Mouse (Mus musculus) mammary gland, adult 2 months (tissue): ENCODE data around the gene Tmem59l. TPM values are rescaled to one million over a fixed set of nuclear protein-coding genes. Genes with fewer than 3 reads are reported as not detected.

Experiments used
- polyA plus RNA-seq: library from polyadenylated mRNA; depleted of rRNA; stranded (reverse); fragments of >200 nt; gene quantifications from 2 replicates; pipeline ENCODE4 v1.2.3, GENCODE M21; 2012; ENCODE audit warnings: low replicate concordance; rRNA removed

The Tmem59l gene
- polyA plus RNA-seq: 0.42 and 0.50 TPM in 2 replicates

DNA sequence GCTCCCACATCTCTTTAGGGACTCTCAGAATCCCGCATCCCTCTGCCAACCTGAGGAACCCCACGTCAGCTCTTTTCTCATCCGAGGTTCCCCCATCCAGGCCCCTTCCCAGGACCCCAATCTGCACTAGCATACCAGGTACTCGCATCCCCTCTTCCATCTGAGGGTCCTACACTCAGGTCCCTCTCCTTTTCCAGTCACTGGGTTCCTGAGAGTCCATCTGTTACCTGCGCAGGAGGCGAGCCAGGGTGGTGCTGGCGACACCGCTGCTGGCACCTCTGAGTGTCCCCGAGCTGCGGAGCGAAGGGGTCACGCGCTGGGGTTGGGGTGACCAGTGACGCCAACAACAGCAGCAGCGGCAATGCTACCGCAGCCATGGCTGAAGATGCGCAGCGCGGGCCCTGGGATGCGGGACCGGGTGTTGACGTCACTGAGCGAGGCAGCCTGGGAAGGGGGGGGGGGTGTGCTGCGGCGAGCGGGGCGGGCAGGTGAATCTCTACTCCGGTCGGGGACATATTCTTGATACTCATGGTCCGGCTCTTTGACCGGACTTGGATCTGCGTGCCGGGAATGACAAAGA, at the start of gene Tmem59l:
Gene Tmem59l, minus strand, starts transcription at position 418 of the 580 bp plus-strand sequence.

DNA sequence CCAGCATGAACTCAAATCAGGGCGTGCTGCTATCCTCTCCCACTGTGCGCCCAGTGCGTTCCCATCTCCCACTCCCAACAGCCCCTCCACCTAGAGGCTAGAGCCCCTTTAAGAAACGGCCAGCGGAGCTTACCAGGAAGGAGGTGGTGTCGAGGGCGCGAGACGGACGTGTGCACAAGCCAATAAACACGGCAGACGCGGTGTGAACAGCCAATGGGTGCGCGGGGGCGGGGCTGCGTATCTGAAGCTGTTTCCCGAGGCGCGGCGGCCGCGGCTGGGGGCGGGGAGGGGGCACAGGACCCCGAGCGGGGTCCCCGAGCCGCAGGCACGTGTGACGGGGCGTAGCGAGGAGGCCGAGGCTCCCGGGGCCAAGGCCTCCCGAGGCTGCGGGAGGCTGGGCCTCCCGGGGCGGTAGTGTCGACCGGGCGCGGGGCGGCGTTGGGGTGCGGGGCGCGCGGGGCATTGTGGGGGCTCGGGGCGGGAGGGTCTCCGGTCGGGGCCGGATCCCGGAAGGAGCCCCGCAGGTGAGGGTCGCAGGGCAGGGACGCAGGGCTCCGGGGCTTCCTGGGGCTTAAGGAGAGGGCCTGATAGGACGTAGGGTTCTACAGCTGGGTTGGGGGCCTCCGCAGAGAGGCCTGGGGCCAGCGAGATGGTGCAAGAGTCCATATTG, 40.5 kb upstream of the Tmem59l start, which contains the start of the genes Fkbp8 and Kxd1:
Gene Fkbp8, plus strand, starts transcription at position 213 of the 670 bp plus-strand sequence.
Gene Kxd1, minus strand, starts transcription at position 445 of the 670 bp plus-strand sequence.

DNA sequence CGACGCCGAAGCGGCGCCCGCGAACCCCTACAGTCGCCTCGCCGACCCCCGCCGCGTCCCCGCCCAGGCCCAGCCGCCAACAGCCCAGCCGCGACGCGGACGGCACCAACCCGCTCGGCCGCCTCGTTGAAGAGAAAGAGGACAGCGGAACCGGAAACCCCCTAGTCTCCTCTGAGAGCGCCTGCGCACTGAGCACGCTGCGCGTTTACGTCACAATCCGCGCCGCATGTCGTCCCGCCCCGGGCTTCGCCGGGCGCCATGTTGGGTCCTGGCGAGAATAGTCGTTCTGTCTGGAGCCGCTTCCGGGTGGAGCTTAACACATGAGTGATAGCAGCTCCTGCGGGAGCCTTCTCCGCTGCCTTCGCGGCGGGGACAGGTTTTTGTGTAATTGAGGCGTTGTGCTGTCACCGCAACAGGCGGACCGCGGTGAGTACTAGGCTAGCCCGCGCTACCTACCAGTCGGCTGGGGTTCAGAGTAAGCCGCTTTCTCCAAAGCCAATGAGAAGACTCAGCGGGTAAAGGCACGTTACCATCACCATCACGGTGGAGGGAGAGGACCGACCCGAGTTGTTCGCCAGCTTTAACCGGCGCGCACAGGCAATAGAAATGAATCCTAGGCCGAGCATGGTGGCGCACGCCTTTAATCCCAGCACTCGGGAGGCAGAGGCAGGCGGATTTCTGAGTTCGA, 23.2 kb upstream of the Tmem59l start, which contains the start of gene Uba52:
Gene Uba52, minus strand, starts transcription at position 574 of the 688 bp plus-strand sequence.

GRCm38 (mm10) chr8:70506328-70507026, 19.3 kb upstream of the Tmem59l start, which contains the start of gene Rex1bd:
Gene Rex1bd, minus strand, starts transcription at chr8:70506752.

DNA sequence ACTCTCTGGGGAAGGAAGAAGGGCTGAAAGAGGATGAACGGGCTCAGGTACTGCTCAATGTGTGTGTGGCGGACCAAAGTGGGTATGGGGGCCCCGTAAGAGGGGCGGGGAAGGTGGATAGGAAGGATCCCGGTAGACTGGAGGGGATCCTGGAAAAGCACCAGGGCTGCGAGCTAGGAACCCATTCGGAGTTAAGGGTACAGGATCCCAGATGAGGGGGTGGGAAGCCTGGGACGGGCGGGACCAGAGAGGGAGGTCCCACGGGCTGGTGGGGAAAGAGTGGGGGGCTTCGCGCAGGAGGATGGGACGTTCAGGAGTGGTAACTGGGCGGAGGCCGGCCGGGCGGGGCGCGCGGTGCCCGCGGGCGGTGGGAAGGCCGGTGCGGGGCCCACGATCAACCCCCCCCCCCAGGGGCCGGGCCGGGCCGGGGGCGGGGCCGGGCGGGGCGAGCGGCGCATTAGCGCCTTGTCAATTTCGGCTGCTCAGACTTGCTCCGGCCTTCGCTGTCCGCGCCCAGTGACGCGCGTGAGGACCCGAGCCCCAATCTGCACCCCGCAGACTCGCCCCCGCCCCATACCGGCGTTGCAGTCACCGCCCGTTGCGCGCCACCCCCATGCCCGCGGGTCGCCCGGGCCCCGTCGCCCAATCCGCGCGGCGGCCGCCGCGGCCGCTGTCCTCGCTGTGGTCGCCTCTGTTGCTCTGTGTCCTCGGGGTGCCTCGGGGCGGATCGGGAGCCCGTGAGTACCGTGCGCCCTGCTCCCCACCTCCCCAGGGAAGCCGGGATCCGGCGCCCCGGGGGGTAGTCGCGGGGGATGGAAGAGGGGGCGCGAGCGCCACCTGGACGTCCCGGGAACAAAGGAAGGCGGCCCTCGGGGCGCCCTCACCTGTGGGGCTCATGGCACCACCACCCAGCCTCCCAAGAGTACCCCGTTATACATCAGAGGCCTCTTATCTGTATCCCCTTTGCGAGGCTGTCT, 5.8 kb upstream of the Tmem59l start, which contains the start of gene Crlf1:
Gene Crlf1, plus strand, starts transcription at position 495 of the 977 bp plus-strand sequence.

GRCm38 (mm10) chr8:70476333-70477268, 10.6 kb downstream of the Tmem59l start, which contains the start of gene Klhl26:
Gene Klhl26, minus strand, starts transcription at chr8:70476968.

DNA sequence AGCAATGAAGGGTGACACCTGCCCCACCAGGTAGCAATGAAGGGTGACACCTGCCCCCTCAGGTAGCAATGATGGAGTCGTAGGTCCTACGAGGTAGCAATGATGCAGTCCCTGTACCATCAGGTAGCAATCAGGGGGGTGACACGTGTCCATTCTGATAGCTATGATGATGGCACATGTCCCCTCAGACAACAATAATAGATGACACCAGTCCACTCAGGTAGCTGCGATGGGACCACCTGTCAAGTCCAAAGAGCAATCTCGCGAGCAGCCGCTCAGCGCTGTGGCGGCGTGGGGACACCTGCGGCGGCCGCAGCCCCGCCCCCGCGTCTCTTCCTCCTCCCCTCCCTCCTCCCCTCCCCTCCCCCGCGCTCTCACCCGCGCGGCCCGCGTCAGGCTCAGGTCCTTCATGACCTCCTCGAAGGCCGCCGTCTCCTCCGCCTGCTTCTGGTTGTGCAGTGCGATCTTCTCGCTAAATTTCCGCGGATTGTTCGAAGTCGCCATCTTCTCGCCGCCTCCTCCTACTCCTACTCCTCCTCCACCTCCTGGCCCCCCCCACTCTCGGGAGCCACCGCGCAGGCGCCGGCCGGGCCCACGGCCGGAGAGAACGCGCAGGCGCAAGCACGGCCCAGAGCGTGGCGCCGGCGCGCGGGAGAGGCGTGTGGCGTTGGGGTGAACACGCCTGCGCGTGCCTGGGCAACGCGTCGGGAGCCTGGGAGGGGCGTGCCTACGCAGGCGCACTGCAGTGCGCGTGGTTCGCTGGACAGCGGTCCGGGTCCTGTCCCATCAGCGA, 47.9 kb downstream of the Tmem59l start, which contains the start of gene Crtc1:
Gene Crtc1, minus strand, starts transcription at position 525 of the 793 bp plus-strand sequence.

Other genes starting within 250 kb of the Tmem59l start
- gene Homer3, start 204.5 kb downstream of the Tmem59l start, polyA plus RNA-seq: 28.4 and 42.3 TPM in 2 replicates
- 43.0 and 47.9 TPM in 2 replicates for gene Ddx49, start 184.9 kb downstream of the Tmem59l start, polyA plus RNA-seq
- 262 and 364 TPM in 2 replicates for gene Cope, start 184.8 kb downstream of the Tmem59l start, polyA plus RNA-seq
- gene Cers1, start 171.6 kb downstream of the Tmem59l start, polyA plus RNA-seq: 1.1 and 8.3 TPM in 2 replicates
- gene Gdf1, start 157.5 kb downstream of the Tmem59l start, polyA plus RNA-seq: 2.9 TPM in 1 of 2 replicates, not detected in the other
- 23.8 and 44.2 TPM in 2 replicates for gene Upf1, start 134.1 kb downstream of the Tmem59l start, polyA plus RNA-seq
- gene Comp, start 113.8 kb downstream of the Tmem59l start, polyA plus RNA-seq: 1.1 TPM in 2 replicates
- 22.9 and 36.9 TPM in 2 replicates for gene Crtc1, start 47.8 kb downstream of the Tmem59l start, polyA plus RNA-seq
- gene Klhl26, start 10.4 kb downstream of the Tmem59l start, polyA plus RNA-seq: 53.4 and 80.6 TPM in 2 replicates
- 5.2 and 5.7 TPM in 2 replicates for gene Crlf1, start 5.8 kb upstream of the Tmem59l start, polyA plus RNA-seq
- 240 and 366 TPM in 2 replicates for gene Rex1bd, start 19.4 kb upstream of the Tmem59l start, polyA plus RNA-seq
- 371 and 768 TPM in 2 replicates for gene Uba52, start 23.4 kb upstream of the Tmem59l start, polyA plus RNA-seq
- 331 and 487 TPM in 2 replicates for gene Fkbp8, start 40.4 kb upstream of the Tmem59l start, polyA plus RNA-seq
- gene Kxd1, start 40.6 kb upstream of the Tmem59l start, polyA plus RNA-seq: 82.7 and 119 TPM in 2 replicates
- 29.0 and 40.3 TPM in 2 replicates for gene Ell, start 52.1 kb upstream of the Tmem59l start, polyA plus RNA-seq
- 107 and 194 TPM in 2 replicates for gene Isyna1, start 107.0 kb upstream of the Tmem59l start, polyA plus RNA-seq
- 143 and 413 TPM in 2 replicates for gene Ssbp4, start 121.5 kb upstream of the Tmem59l start, polyA plus RNA-seq
- 23.8 and 34.0 TPM in 2 replicates for gene Lrrc25, start 128.8 kb upstream of the Tmem59l start, polyA plus RNA-seq
- gene Gdf15, start 145.1 kb upstream of the Tmem59l start, polyA plus RNA-seq: 1.3 and 4.8 TPM in 2 replicates
- 36.5 and 50.6 TPM in 2 replicates for gene Pgpep1, start 173.0 kb upstream of the Tmem59l start, polyA plus RNA-seq
- 62.1 and 102 TPM in 2 replicates for gene Lsm4, start 185.9 kb upstream of the Tmem59l start, polyA plus RNA-seq
- 185 and 938 TPM in 2 replicates for gene Jund, start 211.6 kb upstream of the Tmem59l start, polyA plus RNA-seq
- 0.03 and 0.04 TPM in 2 replicates for gene Iqcn, start 216.1 kb upstream of the Tmem59l start, polyA plus RNA-seq
- gene Gm3336, start 231.2 kb upstream of the Tmem59l start, polyA plus RNA-seq: 0.20 and 0.50 TPM in 2 replicates
- gene Pde4c, start 236.4 kb upstream of the Tmem59l start, polyA plus RNA-seq: 5.5 and 6.5 TPM in 2 replicates